Mouse (Mus musculus): ENCODE data around the gene Gnpat. TPM values are rescaled to one million over a fixed set of nuclear protein-coding genes. Genes with fewer than 3 reads are reported as not detected.
"Not testable (repeated sequence)": the region's sequence is repeated elsewhere in the genome, so short reads cannot be mapped to it uniquely, and the experiment has no call there.

The Gnpat gene
- polyA plus RNA-seq, 1 experiment, result 87.9 TPM

DNA sequence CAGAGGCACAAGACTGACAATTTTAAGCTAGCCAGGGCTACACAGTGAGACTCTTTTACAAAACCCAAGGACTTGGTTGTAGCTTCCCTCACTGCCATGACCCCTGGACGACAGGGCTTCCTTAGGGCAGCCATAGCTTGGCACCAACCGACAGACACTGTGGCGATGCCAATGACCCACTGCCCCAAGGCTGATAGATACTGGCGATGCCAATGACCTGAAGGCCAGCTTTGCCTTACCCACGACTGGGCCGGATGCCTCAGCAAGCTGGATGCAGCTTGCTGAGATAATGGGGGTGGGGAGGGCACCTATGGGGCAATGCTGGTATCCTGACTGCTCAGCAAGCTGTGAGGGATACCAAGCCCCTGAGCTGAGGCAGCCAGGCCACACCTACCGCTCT, 21.9 kb upstream of the Gnpat start:
- Histone ChIP-seq H3K4me1 (ENCODE audit: control insufficient read depth, insufficient read depth, low read length) (no peaks in the 10 kb centered on the region), H3K27ac (ENCODE audit: insufficient read depth, low read length) (no peak overlapping the region), H3K4me3 (ENCODE audit: insufficient read depth, low read length) (no peak overlapping the region)
- TF ChIP-seq POLR2A (IDR thresholded peaks at IDR 0.05; ENCODE audit: extremely low read depth, insufficient read depth, low read length) (no peak), CTCF (IDR thresholded peaks at IDR 0.05; ENCODE audit: extremely low read depth, insufficient read depth, low read length) (no peak)

DNA sequence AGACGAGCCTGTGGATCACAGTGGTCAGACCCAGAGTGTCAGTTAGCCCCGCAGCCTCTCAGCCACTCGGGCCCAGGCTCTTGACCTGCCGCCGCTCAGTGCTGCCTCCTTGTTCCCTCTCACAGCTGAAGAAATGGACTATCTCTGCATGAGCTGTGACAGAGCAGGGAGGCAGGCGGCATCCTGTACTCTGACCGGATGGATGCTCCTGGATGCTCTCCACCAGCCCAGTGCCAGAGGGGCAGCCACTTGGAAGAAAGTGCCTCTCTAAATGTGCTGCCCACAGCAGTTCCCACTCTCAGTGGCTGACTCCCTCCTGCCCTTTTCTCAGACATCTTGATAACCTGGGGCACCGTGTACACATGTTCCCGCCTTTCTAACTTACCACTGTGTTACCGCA, 21.1 kb upstream of the Gnpat start:
- TF ChIP-seq CTCF (IDR thresholded peaks at IDR 0.05; ENCODE audit: extremely low read depth, insufficient read depth, low read length) (no peak), POLR2A (IDR thresholded peaks at IDR 0.05; ENCODE audit: extremely low read depth, insufficient read depth, low read length) (no peak)
- no peak overlapping the region for H3K27ac ChIP-seq (ENCODE audit: insufficient read depth, low read length)
- H3K4me3 ChIP-seq (ENCODE audit: insufficient read depth, low read length), result no peak overlapping the region
- no peaks in the 10 kb centered on the region for H3K4me1 ChIP-seq (ENCODE audit: control insufficient read depth, insufficient read depth, low read length)

DNA sequence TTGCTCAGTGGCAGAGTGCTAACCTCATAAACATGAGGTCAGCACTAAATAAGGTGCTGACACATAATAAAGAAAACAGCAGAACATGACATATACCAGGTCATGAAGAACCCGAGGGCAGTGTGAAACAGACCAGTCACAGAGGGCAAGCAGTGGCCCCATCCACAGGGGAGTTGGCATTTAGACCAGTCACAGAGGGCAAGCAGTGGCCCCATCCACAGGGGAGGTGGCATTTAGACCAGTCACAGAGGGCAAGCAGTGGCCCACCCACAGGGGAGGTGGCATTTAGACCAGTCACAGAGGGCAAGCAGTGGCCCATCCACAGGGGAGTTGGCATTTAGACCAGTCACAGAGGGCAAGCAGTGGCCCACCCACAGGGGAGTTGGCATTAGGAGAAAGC, 19.9 kb upstream of the Gnpat start:
- H3K27ac ChIP-seq (ENCODE audit: insufficient read depth, low read length); H3K4me3 ChIP-seq (ENCODE audit: insufficient read depth, low read length); H3K4me1 ChIP-seq (ENCODE audit: control insufficient read depth, insufficient read depth, low read length): not testable (repeated sequence)

DNA sequence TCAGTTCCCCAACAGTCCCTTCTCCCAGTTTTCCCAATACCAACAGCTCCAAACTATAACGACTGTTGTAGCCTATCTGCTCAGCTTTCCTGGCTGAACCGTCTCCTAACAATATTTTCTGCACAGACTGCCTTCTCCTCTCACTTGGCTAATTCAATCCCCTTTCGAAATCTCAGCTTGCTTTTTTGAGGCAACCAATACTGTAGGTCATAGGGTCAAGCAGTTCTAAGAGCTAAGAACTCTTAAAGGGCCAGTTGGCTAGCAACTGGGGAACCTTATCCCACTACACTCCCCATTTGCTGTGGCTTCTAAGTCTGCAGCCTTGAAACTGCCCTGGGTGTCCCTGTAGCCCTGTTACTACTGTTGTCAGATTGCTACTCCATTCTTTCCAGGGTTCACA, 17.7 kb upstream of the Gnpat start:
- no peaks in the 10 kb centered on the region for H3K4me1 ChIP-seq (ENCODE audit: control insufficient read depth, insufficient read depth, low read length)
- TF ChIP-seq POLR2A (IDR thresholded peaks at IDR 0.05; ENCODE audit: extremely low read depth, insufficient read depth, low read length) (no peak), CTCF (IDR thresholded peaks at IDR 0.05; ENCODE audit: extremely low read depth, insufficient read depth, low read length) (no peak)
- H3K27ac ChIP-seq (ENCODE audit: insufficient read depth, low read length), result no peak overlapping the region
- no peak overlapping the region for H3K4me3 ChIP-seq (ENCODE audit: insufficient read depth, low read length)

DNA sequence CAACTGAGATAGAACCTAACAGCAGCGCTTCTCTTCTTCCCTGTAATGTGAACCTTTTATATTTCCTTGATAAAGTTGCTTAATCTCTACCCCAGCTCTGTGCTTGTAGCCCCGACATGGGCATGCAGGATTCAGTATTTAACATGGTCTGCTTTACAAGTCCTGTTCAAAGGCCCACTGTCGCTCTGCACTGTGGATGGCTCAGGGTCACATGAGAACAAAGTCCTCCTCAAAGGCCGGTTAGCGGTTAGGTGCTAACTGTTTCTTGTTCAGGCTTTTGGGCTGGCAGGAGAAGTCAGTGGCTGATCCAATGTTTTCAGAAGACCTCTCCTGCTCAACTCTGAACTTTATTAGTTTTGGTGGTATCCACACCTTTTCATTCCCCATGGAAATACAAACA, 17.3 kb upstream of the Gnpat start:
- Histone ChIP-seq H3K27ac (ENCODE audit: insufficient read depth, low read length) (no peak overlapping the region), H3K4me3 (ENCODE audit: insufficient read depth, low read length) (no peak overlapping the region), H3K4me1 (ENCODE audit: control insufficient read depth, insufficient read depth, low read length) (no peaks in the 10 kb centered on the region)
- TF ChIP-seq POLR2A (IDR thresholded peaks at IDR 0.05; ENCODE audit: extremely low read depth, insufficient read depth, low read length) (no peak), CTCF (IDR thresholded peaks at IDR 0.05; ENCODE audit: extremely low read depth, insufficient read depth, low read length) (no peak)

DNA sequence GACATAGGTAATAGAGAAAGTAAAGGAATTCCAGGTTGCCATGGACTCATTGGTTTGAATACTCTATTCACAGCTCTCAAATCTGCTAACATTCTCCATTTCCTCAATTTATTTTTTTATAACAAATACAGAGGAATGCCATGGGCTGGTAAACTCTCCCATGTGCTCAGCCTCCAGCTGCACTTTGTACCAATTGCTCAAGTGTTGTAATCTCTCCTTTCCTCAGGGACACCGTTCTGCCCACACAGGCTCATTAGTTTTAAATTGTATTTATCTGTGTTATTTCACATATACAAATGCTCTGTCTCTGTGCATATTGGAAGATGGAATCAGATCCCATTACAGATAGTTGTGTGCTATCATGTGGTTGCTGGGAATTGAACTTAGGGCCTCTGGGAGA, 9.3 kb upstream of the Gnpat start:
- H3K4me1 ChIP-seq (ENCODE audit: control insufficient read depth, insufficient read depth, low read length), result no peaks in the 10 kb centered on the region
- TF ChIP-seq POLR2A (IDR thresholded peaks at IDR 0.05; ENCODE audit: extremely low read depth, insufficient read depth, low read length) (no peak), CTCF (IDR thresholded peaks at IDR 0.05; ENCODE audit: extremely low read depth, insufficient read depth, low read length) (no peak)
- H3K4me3 ChIP-seq (ENCODE audit: insufficient read depth, low read length), result no peak overlapping the region
- no peak overlapping the region for H3K27ac ChIP-seq (ENCODE audit: insufficient read depth, low read length)

DNA sequence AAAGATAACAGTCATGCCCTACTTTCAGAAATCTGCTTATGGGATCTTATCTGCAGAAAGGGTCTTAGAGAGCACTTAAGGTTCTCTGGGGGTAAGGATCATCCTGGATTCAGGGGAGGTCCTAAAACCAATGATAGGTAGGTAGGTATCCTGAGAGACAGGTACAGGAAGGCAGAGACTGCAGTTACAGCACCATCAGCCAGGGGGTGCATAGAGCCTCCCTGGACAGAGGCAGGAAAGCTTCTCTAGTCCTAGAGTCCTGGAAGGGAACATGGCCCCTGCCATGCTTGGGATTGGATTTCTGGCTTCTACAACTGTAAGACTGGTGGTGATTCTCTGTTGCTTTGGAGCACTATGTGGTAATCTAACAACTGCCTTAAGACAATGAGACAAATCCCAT, 3.4 kb upstream of the Gnpat start:
- Histone ChIP-seq H3K4me3 (ENCODE audit: insufficient read depth, low read length) (no peak overlapping the region), H3K27ac (ENCODE audit: insufficient read depth, low read length) (no peak overlapping the region), H3K4me1 (ENCODE audit: control insufficient read depth, insufficient read depth, low read length) (peaks cover 3% of the 10 kb centered on the region)
- TF ChIP-seq CTCF (IDR thresholded peaks at IDR 0.05; ENCODE audit: extremely low read depth, insufficient read depth, low read length) (peak; percentile 25; the same call in 1 of the 2 replicates), POLR2A (IDR thresholded peaks at IDR 0.05; ENCODE audit: extremely low read depth, insufficient read depth, low read length) (no peak)

DNA sequence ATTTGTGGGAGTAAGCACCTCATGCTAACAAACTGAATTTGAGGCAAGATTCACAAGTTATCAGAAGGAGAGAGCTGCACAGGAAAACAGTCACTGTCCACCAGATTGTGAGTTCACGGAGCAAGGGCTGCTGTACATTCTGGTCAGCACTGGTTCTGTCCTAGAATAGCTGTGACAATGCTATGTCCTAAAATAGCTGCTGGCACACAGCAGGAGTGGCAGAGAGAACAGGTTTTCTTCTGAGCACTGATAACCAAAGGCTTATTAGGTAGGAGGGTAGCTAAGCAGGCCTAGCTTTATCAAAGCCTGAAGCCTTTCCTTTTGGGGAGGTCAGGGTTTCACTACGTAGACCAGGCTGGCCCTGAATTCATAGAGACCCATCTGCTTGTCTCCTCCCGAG, 2.6 kb upstream of the Gnpat start:
- Histone ChIP-seq H3K27ac (ENCODE audit: insufficient read depth, low read length) (no peak overlapping the region), H3K4me1 (ENCODE audit: control insufficient read depth, insufficient read depth, low read length) (peaks cover 3% of the 10 kb centered on the region), H3K4me3 (ENCODE audit: insufficient read depth, low read length) (no peak overlapping the region)
- TF ChIP-seq CTCF (IDR thresholded peaks at IDR 0.05; ENCODE audit: extremely low read depth, insufficient read depth, low read length) (no peak), POLR2A (IDR thresholded peaks at IDR 0.05; ENCODE audit: extremely low read depth, insufficient read depth, low read length) (no peak)

DNA sequence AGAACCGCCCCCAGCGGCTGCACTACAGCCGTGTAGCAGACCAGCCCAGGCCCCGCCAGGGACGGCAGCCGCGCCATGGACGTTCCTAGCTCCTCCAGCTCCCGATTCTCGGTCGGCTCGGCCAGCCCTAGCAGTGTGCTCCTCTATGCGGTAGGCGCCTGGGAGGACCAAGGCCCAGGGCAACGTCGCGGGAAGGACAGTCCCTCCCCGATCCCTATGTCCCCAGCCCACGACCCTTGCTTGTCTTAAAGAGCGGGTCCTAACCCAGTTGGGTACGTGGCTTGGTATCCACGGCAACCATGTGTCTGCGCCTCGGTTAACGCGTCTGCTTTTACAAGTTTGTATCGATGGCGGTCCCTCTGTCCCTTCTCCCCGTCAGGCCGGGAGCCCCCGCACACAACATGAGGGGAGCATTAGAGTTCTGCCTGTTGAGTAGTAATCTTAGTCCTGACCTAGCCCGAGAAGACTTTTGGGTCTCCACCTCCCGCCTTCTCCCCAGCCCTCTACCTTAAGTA, 387 bp downstream of the Gnpat start:
- H3K4me3 ChIP-seq (ENCODE audit: insufficient read depth, low read length), result peak overlapping the region; percentile 85
- peaks cover 3% of the 10 kb centered on the region for H3K4me1 ChIP-seq (ENCODE audit: control insufficient read depth, insufficient read depth, low read length)
- peak overlapping the region; percentile 20 for H3K27ac ChIP-seq (ENCODE audit: insufficient read depth, low read length)
- TF ChIP-seq CTCF (IDR thresholded peaks at IDR 0.05; ENCODE audit: extremely low read depth, insufficient read depth, low read length), result no peak
- no peak for TF ChIP-seq POLR2A (IDR thresholded peaks at IDR 0.05; ENCODE audit: extremely low read depth, insufficient read depth, low read length)

DNA sequence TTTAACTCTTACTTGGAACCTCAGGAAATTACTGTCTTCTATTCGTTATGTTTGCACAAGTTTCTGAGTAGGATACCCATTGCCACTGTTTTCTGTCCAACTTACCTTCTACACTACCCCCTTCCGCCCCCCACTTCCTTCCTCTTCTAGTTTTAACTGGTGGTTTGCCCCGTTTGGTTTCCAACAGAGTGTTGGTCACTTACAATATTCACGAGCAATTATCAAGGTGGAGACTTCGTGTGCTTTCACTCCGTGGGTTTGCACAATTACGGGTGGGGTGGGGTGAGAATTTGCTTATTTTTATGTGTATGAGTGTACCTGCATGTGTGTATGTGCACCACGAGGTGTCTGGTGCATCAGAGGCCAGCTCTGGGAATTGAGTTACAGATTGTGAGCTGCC, 896 bp downstream of the Gnpat start:
- TF ChIP-seq CTCF (IDR thresholded peaks at IDR 0.05; ENCODE audit: extremely low read depth, insufficient read depth, low read length) (no peak), POLR2A (IDR thresholded peaks at IDR 0.05; ENCODE audit: extremely low read depth, insufficient read depth, low read length) (no peak)
- Histone ChIP-seq H3K27ac (ENCODE audit: insufficient read depth, low read length) (no peak overlapping the region), H3K4me1 (ENCODE audit: control insufficient read depth, insufficient read depth, low read length) (peaks cover 3% of the 10 kb centered on the region), H3K4me3 (ENCODE audit: insufficient read depth, low read length) (peak overlapping the region; percentile 85)

DNA sequence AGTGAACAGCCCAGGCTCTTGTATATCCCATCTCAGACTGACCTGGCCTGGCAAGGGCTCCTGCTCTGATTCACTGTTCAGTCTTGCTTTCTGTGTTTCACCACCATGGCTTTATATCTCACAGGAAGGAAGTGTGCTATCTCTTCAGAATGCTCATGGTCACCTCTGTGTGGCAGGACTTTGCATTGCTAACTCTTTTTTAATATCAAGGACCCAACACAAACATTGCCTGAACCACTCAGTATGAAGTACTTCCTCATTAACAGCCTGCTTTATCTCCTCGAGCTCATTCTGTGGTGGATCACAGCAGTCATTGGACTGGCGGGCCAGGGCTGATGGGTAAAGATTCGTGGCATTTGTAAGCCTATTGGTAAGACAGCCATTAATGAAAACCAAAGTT, 3.8 kb downstream of the Gnpat start:
- TF ChIP-seq CTCF (IDR thresholded peaks at IDR 0.05; ENCODE audit: extremely low read depth, insufficient read depth, low read length), result no peak
- no peak for TF ChIP-seq POLR2A (IDR thresholded peaks at IDR 0.05; ENCODE audit: extremely low read depth, insufficient read depth, low read length)
- Histone ChIP-seq H3K4me3 (ENCODE audit: insufficient read depth, low read length) (no peak overlapping the region), H3K4me1 (ENCODE audit: control insufficient read depth, insufficient read depth, low read length) (peaks cover 3% of the 10 kb centered on the region), H3K27ac (ENCODE audit: insufficient read depth, low read length) (no peak overlapping the region)

Data from cortical plate, adult 2 months (tissue).